In genomic region chr11:120951731-120952730, GRCm38 (mm10) we compare ENCODE assay signal across 8 mouse cellular contexts. TPM values are rescaled to one million over a fixed set of nuclear protein-coding genes. Genes with fewer than 3 reads are reported as not detected.
DNase-seq lines count a peak whose midpoint lies in the region; ATAC-seq and TF ChIP-seq lines count a peak whose summit lies in the region.

No protein-coding gene starts in this region.

- peak; percentile 41 for DNase-seq in heart, postnatal 0 days (ENCODE audit: low spot score)
- no peak for DNase-seq in heart, postnatal 14 days
- DNase-seq in induced T-regulatory cell, adult 2 months (ENCODE audit: low read depth) = peak; percentile 28
- DNase-seq in adrenal gland, adult 8-10 months = no peak
- DNase-seq in adrenal gland, postnatal 10 days = no peak

- WGBS in heart, postnatal 0 days = 56% methylated on average over 9 of the region's 9 CpGs
- WGBS in embryonic facial prominence, embryonic 12.5 days = 72% methylated on average over 9 of the region's 9 CpGs
- WGBS in midbrain, embryonic 16.5 days = 83% methylated on average over 9 of the region's 9 CpGs

- peaks cover 40% of the 10 kb centered on the region for H3K4me1 ChIP-seq in heart, postnatal 0 days (ENCODE audit: control insufficient read depth, insufficient read depth)
- H3K4me1 ChIP-seq in embryonic facial prominence, embryonic 12.5 days = peaks cover 18% of the 10 kb centered on the region
- H3K4me1 ChIP-seq in midbrain, embryonic 16.5 days (ENCODE audit: control insufficient read depth, insufficient read depth, low read length) = peaks cover 7% of the 10 kb centered on the region; the same call in 1 of the 2 replicates

- H3K9me3 ChIP-seq in heart, postnatal 0 days (replicated peaks; ENCODE audit: control insufficient read depth, low read length) = no peaks in the 10 kb centered on the region
- H3K9me3 ChIP-seq in embryonic facial prominence, embryonic 12.5 days = no peaks in the 10 kb centered on the region
- H3K9me3 ChIP-seq in midbrain, embryonic 16.5 days (replicated peaks; ENCODE audit: control insufficient read depth, low read length, poor library complexity, severe bottlenecking) = no peaks in the 10 kb centered on the region

- no peak overlapping the region for H3K9ac ChIP-seq in heart, postnatal 0 days (replicated peaks; ENCODE audit: low read depth, low read length)
- H3K9ac ChIP-seq in embryonic facial prominence, embryonic 12.5 days = peak overlapping the region; percentile 10; the same call in 1 of the 2 replicates
- H3K9ac ChIP-seq in midbrain, embryonic 16.5 days (ENCODE audit: low read depth, low read length) = no peak overlapping the region

- no peak for TF ChIP-seq EP300 in heart, postnatal 0 days (IDR thresholded peaks at IDR 0.05; ENCODE audit: low read depth)

- TF ChIP-seq CTCF in heart, postnatal 0 days (IDR thresholded peaks at IDR 0.05; ENCODE audit: low read depth) = no peak

- peak overlapping the region; percentile 74 for H3K27ac ChIP-seq in heart, postnatal 0 days (ENCODE audit: low read depth)
- H3K27ac ChIP-seq in embryonic facial prominence, embryonic 12.5 days = 0 out of 2 replicates have a peak overlapping the region, but pooled peaks have one; percentile 23
- H3K27ac ChIP-seq in midbrain, embryonic 16.5 days (ENCODE audit: low read length) = no peak overlapping the region

- peak overlapping the region; percentile 77 for H3K4me2 ChIP-seq in heart, postnatal 0 days (ENCODE audit: low read depth, low read length)
- peak overlapping the region; percentile 58 for H3K4me2 ChIP-seq in embryonic facial prominence, embryonic 12.5 days (replicated peaks)
- peak overlapping the region; percentile 56 for H3K4me2 ChIP-seq in midbrain, embryonic 16.5 days (ENCODE audit: low read length)

- no peak for ATAC-seq in heart, postnatal 0 days (ENCODE audit: insufficient read depth, low read depth)
- ATAC-seq in embryonic facial prominence, embryonic 12.5 days (ENCODE audit: insufficient number of reproducible peaks, insufficient read depth, low FRiP score, low TSS enrichment) = no peak
- no peak for ATAC-seq in midbrain, embryonic 16.5 days
- ATAC-seq in megakaryocyte-erythroid progenitor cell, adult 5-6 weeks (replicated peaks; ENCODE audit: low FRiP score, low TSS enrichment, poor library complexity, severe bottlenecking) = no peak

- H3K36me3 ChIP-seq in heart, postnatal 0 days (replicated peaks; ENCODE audit: control insufficient read depth, insufficient read depth, low read length) = peaks cover 18% of the 10 kb centered on the region
- peaks cover 31% of the 10 kb centered on the region for H3K36me3 ChIP-seq in embryonic facial prominence, embryonic 12.5 days
- H3K36me3 ChIP-seq in midbrain, embryonic 16.5 days (ENCODE audit: control insufficient read depth, insufficient read depth, low read length) = peaks cover 3% of the 10 kb centered on the region; the same call in 1 of the 2 replicates

- intact Hi-C loops in heart, postnatal 14 days (cut with DNase I) = no loop called here

- H3K27me3 ChIP-seq in heart, postnatal 0 days (ENCODE audit: control insufficient read depth, insufficient read depth, low read length) = no peaks in the 10 kb centered on the region
- H3K27me3 ChIP-seq in embryonic facial prominence, embryonic 12.5 days = peaks cover 24% of the 10 kb centered on the region
- H3K27me3 ChIP-seq in midbrain, embryonic 16.5 days (ENCODE audit: control insufficient read depth, insufficient read depth, low read depth, low read length) = peaks cover 24% of the 10 kb centered on the region

- H3K4me3 ChIP-seq in heart, postnatal 0 days (ENCODE audit: low read depth, low read length) = no peak overlapping the region
- H3K4me3 ChIP-seq in embryonic facial prominence, embryonic 12.5 days = no peak overlapping the region
- no peak overlapping the region for H3K4me3 ChIP-seq in midbrain, embryonic 16.5 days (ENCODE audit: low read depth, low read length)

RNA-seq across cellular contexts. Expression of gene Slc16a3, which starts 3.8 kb away (rescaled TPM):
- total RNA-seq in heart, postnatal 0 days (2014; rRNA removed; ENCODE audit: low replicate concordance) = 153 and 260 TPM in 2 replicates
- polyA plus RNA-seq in heart, postnatal 0 days (2015; fragmentation: Nextera tagmentation; extraction: Ambion mirVana) = 15.6 and 17.0 TPM in 2 replicates
- 1 to 10 TPM; 1.9 to 2.2 TPM for total RNA-seq in heart, postnatal 14 days (2021)
- polyA plus RNA-seq in embryonic facial prominence, embryonic 12.5 days (2016; fragmentation: Nextera tagmentation; extraction: Ambion mirVana) = 46.2 and 46.9 TPM in 2 replicates
- 9.0 and 10.0 TPM in 2 replicates for polyA plus RNA-seq in midbrain, embryonic 16.5 days (2015; fragmentation: Nextera tagmentation; extraction: Ambion mirVana)
- total RNA-seq in adrenal gland, adult 8-10 months (2022) = 1 to 10 TPM in 3 of 4 experiments, under 1 TPM in 1; 0.55 to 1.7 (median 1.5) TPM
- total RNA-seq in megakaryocyte-erythroid progenitor cell, adult 5-6 weeks (2014; fragmentation: Nextera tagmentation) = 0.15 and 1.9 TPM in 2 replicates
- total RNA-seq in megakaryocyte-erythroid progenitor cell, adult 5-6 weeks (2017) = 2.1 and 3.2 TPM in 2 replicates
- 10 to 100 TPM; 10.4 to 11.6 TPM for total RNA-seq in adrenal gland, postnatal 10 days (2021)

RNA-seq across cellular contexts. Expression of gene Ccdc57, which starts 19.4 kb away (rescaled TPM):
- total RNA-seq in heart, postnatal 0 days (2014; rRNA removed; ENCODE audit: low replicate concordance) = 0.43 and 1.5 TPM in 2 replicates
- polyA plus RNA-seq in heart, postnatal 0 days (2015; fragmentation: Nextera tagmentation; extraction: Ambion mirVana) = 1.3 and 1.6 TPM in 2 replicates
- 1 to 10 TPM; 1.2 to 1.6 TPM for total RNA-seq in heart, postnatal 14 days (2021)
- 7.2 and 7.5 TPM in 2 replicates for polyA plus RNA-seq in embryonic facial prominence, embryonic 12.5 days (2016; fragmentation: Nextera tagmentation; extraction: Ambion mirVana)
- 6.8 and 7.1 TPM in 2 replicates for polyA plus RNA-seq in midbrain, embryonic 16.5 days (2015; fragmentation: Nextera tagmentation; extraction: Ambion mirVana)
- 10 to 100 TPM in 3 of 4 experiments, 1 to 10 TPM in 1; 9.9 to 24.5 (median 15.1) TPM for total RNA-seq in adrenal gland, adult 8-10 months (2022)
- total RNA-seq in megakaryocyte-erythroid progenitor cell, adult 5-6 weeks (2014; fragmentation: Nextera tagmentation) = 9.0 and 14.0 TPM in 2 replicates
- total RNA-seq in megakaryocyte-erythroid progenitor cell, adult 5-6 weeks (2017) = 6.4 and 6.8 TPM in 2 replicates
- 10 to 100 TPM in 1 of 2 experiments, 1 to 10 TPM in 1; 8.4 to 10.8 TPM for total RNA-seq in adrenal gland, postnatal 10 days (2021)

RNA-seq across cellular contexts. Expression of gene Csnk1d, which starts 39.1 kb away (rescaled TPM):
- 51.9 and 52.8 TPM in 2 replicates for total RNA-seq in heart, postnatal 0 days (2014; rRNA removed; ENCODE audit: low replicate concordance)
- 42.0 and 46.7 TPM in 2 replicates for polyA plus RNA-seq in heart, postnatal 0 days (2015; fragmentation: Nextera tagmentation; extraction: Ambion mirVana)
- total RNA-seq in heart, postnatal 14 days (2021) = 10 to 100 TPM; 70.8 to 73.8 TPM
- 159 and 160 TPM in 2 replicates for polyA plus RNA-seq in embryonic facial prominence, embryonic 12.5 days (2016; fragmentation: Nextera tagmentation; extraction: Ambion mirVana)
- polyA plus RNA-seq in midbrain, embryonic 16.5 days (2015; fragmentation: Nextera tagmentation; extraction: Ambion mirVana) = 153 and 161 TPM in 2 replicates
- total RNA-seq in adrenal gland, adult 8-10 months (2022) = 100 to 1,000 TPM; 117 to 145 (median 136) TPM
- 64.0 and 86.0 TPM in 2 replicates for total RNA-seq in megakaryocyte-erythroid progenitor cell, adult 5-6 weeks (2014; fragmentation: Nextera tagmentation)
- 109 and 132 TPM in 2 replicates for total RNA-seq in megakaryocyte-erythroid progenitor cell, adult 5-6 weeks (2017)
- 100 to 1,000 TPM; 129 to 131 TPM for total RNA-seq in adrenal gland, postnatal 10 days (2021)

Comparison
In these comparisons a context has a peak if more than half of its experiments do, and no peak if none do; other contexts are left out.
1. DNase-seq: peak in heart, postnatal 0 days (single experiment) and induced T-regulatory cell, adult 2 months (single experiment); none in heart, postnatal 14 days (0 of 2), adrenal gland, adult 8-10 months (single experiment) and adrenal gland, postnatal 10 days (single experiment).
2. RNA of gene Slc16a3, which starts 3.8 kb away (total RNA-seq): 153 to 260 TPM in heart, postnatal 0 days; 10.4 to 11.6 TPM in adrenal gland, postnatal 10 days, 1.9 to 2.2 TPM in heart, postnatal 14 days, 0.15 to 3.2 TPM in megakaryocyte-erythroid progenitor cell, adult 5-6 weeks and 0.55 to 1.7 TPM in adrenal gland, adult 8-10 months; every median in the first group is over 10 times any median in the second.
3. Peak in every context shown above with its lines, with median percentiles within 50 percentile points of each other: H3K4me2 ChIP-seq.